In genomic region chr13:51778983-51779962, GRCm38 (mm10) we compare ENCODE assay signal across 15 mouse cellular contexts. TPM values are rescaled to one million over a fixed set of nuclear protein-coding genes. Genes with fewer than 3 reads are reported as not detected.
A peak's percentile ranks its signal among the peaks of the same experiment; 100 is the strongest.
DNase-seq lines count a peak whose midpoint lies in the region; ATAC-seq and TF ChIP-seq lines count a peak whose summit lies in the region.
"Had no signal": no experiment of that assay in that cellular context is flagged by ENCODE, and none has a peak within 500 bp of the region (broad histone marks: within the 10 kb centered on the region; RNA-seq: fewer than 3 reads in every experiment).

No protein-coding gene starts in this region.

- no peak overlapping the region for H3K4me3 ChIP-seq in heart, embryonic 11.5 days (ENCODE audit: low read depth, low read length)
- no peak overlapping the region for H3K4me3 ChIP-seq in layer of hippocampus, adult 2 months
- H3K4me3 ChIP-seq in forebrain, embryonic 16.5 days (replicated peaks; ENCODE audit: low read length) = no peak overlapping the region
- no peak overlapping the region for H3K4me3 ChIP-seq in hindbrain, embryonic 16.5 days (ENCODE audit: low read length)
- H3K4me3 ChIP-seq: embryonic facial prominence, embryonic 15.5 days; hindbrain, embryonic 15.5 days; limb, embryonic 12.5 days had no signal

- no peaks in the 10 kb centered on the region for H3K27me3 ChIP-seq in heart, embryonic 11.5 days (ENCODE audit: control insufficient read depth, insufficient read depth, low read length)
- H3K27me3 ChIP-seq in forebrain, embryonic 16.5 days (replicated peaks; ENCODE audit: control insufficient read depth, insufficient read depth, low read length) = no peaks in the 10 kb centered on the region
- H3K27me3 ChIP-seq in hindbrain, embryonic 16.5 days (replicated peaks; ENCODE audit: control insufficient read depth, insufficient read depth, low read length) = no peaks in the 10 kb centered on the region
- H3K27me3 ChIP-seq: embryonic facial prominence, embryonic 15.5 days; hindbrain, embryonic 15.5 days; limb, embryonic 12.5 days had no signal

- H3K4me1 ChIP-seq in heart, embryonic 11.5 days (ENCODE audit: control insufficient read depth, insufficient read depth, low read length) = peaks cover 29% of the 10 kb centered on the region
- peaks cover 37% of the 10 kb centered on the region for H3K4me1 ChIP-seq in forebrain, embryonic 16.5 days (replicated peaks; ENCODE audit: control insufficient read depth, insufficient read depth, low read length)
- peaks cover 25% of the 10 kb centered on the region for H3K4me1 ChIP-seq in hindbrain, embryonic 16.5 days (ENCODE audit: control insufficient read depth, insufficient read depth, low read depth, low read length)

- intact Hi-C loops in heart, postnatal 14 days (cut with DNase I) = loop anchor here (5.0 kb wide), 1 partner anchor 52 kb away; no protein-coding TSS in a partner anchor

- DNase-seq in heart, postnatal 14 days = no peak
- DNase-seq in layer of hippocampus, adult 2 months (ENCODE audit: low spot score in 2 of 2) = no peak
- DNase-seq in layer of hippocampus, postnatal 36 days = no peak
- peak; percentile 60 for DNase-seq in brain, adult 2 months (ENCODE audit: low read depth, low spot score)
- DNase-seq: adrenal gland, postnatal 10 days; cerebellum, adult 2 months; lung, postnatal 14 days had no signal

- H3K36me3 ChIP-seq in heart, embryonic 11.5 days (ENCODE audit: control insufficient read depth, insufficient read depth, low read length) = no peaks in the 10 kb centered on the region
- no peaks in the 10 kb centered on the region for H3K36me3 ChIP-seq in forebrain, embryonic 16.5 days (ENCODE audit: control insufficient read depth, insufficient read depth)
- no peaks in the 10 kb centered on the region for H3K36me3 ChIP-seq in hindbrain, embryonic 16.5 days (ENCODE audit: control insufficient read depth, insufficient read depth, low read length)
- H3K36me3 ChIP-seq: embryonic facial prominence, embryonic 15.5 days; hindbrain, embryonic 15.5 days; limb, embryonic 12.5 days had no signal

- no peak for ATAC-seq in heart, embryonic 11.5 days (replicated peaks; ENCODE audit: insufficient number of reproducible peaks, low FRiP score, low TSS enrichment)
- no peak for ATAC-seq in forebrain, embryonic 16.5 days
- ATAC-seq in hindbrain, embryonic 16.5 days = no peak
- ATAC-seq in erythroblast, adult 5-6 weeks (replicated peaks; ENCODE audit: low FRiP score, poor library complexity, severe bottlenecking) = no peak

- H3K27ac ChIP-seq in heart, embryonic 11.5 days (ENCODE audit: low read depth, low read length) = peak overlapping the region; percentile 79
- peak overlapping the region; percentile 94 for H3K27ac ChIP-seq in layer of hippocampus, adult 2 months
- H3K27ac ChIP-seq in forebrain, embryonic 16.5 days (ENCODE audit: low read length) = peak overlapping the region; percentile 74
- H3K27ac ChIP-seq in hindbrain, embryonic 16.5 days (ENCODE audit: low read depth, low read length) = no peak overlapping the region
- H3K27ac ChIP-seq: embryonic facial prominence, embryonic 15.5 days; limb, embryonic 12.5 days had no signal

- no peak overlapping the region for H3K9ac ChIP-seq in heart, embryonic 11.5 days (ENCODE audit: low read depth, low read length)
- H3K9ac ChIP-seq in forebrain, embryonic 16.5 days (replicated peaks; ENCODE audit: low read depth, low read length) = no peak overlapping the region
- no peak overlapping the region for H3K9ac ChIP-seq in hindbrain, embryonic 16.5 days (ENCODE audit: low read depth, low read length)
- H3K9ac ChIP-seq: embryonic facial prominence, embryonic 15.5 days; hindbrain, embryonic 15.5 days; limb, embryonic 12.5 days had no signal

- 66% methylated on average over 25 of the region's 25 CpGs for WGBS in heart, embryonic 11.5 days (ENCODE audit: insufficient replicate concordance)
- WGBS in forebrain, embryonic 16.5 days = 78% methylated on average over 25 of the region's 25 CpGs
- WGBS in hindbrain, embryonic 16.5 days = 78% methylated on average over 25 of the region's 25 CpGs

- H3K4me2 ChIP-seq in heart, embryonic 11.5 days = no peak overlapping the region
- H3K4me2 ChIP-seq in forebrain, embryonic 16.5 days (ENCODE audit: low read length) = no peak overlapping the region
- H3K4me2 ChIP-seq in hindbrain, embryonic 16.5 days (ENCODE audit: low read length) = no peak overlapping the region
- H3K4me2 ChIP-seq: embryonic facial prominence, embryonic 15.5 days; hindbrain, embryonic 15.5 days; limb, embryonic 12.5 days; midbrain, embryonic 11.5 days had no signal

- no peak for TF ChIP-seq CTCF in layer of hippocampus, adult 2 months (conservative IDR thresholded peaks at IDR 0.05)

- no peaks in the 10 kb centered on the region for H3K9me3 ChIP-seq in heart, embryonic 11.5 days (replicated peaks; ENCODE audit: control insufficient read depth, low read length)
- no peaks in the 10 kb centered on the region for H3K9me3 ChIP-seq in forebrain, embryonic 16.5 days (ENCODE audit: control insufficient read depth, low read length)
- no peaks in the 10 kb centered on the region for H3K9me3 ChIP-seq in hindbrain, embryonic 16.5 days (ENCODE audit: control insufficient read depth, low read length)
- H3K9me3 ChIP-seq: embryonic facial prominence, embryonic 15.5 days; hindbrain, embryonic 15.5 days; limb, embryonic 12.5 days had no signal

RNA-seq across cellular contexts. Expression of gene Sema4d, which starts 14.3 kb away (rescaled TPM):
- polyA plus RNA-seq in heart, embryonic 11.5 days (2014; fragmentation: Nextera tagmentation; extraction: Ambion mirVana) = 11.0 and 13.7 TPM in 2 replicates
- total RNA-seq in heart, postnatal 14 days (2021) = 10 to 100 TPM; 78.3 to 78.4 TPM
- 10 to 100 TPM; 76.3 to 83.9 TPM for total RNA-seq in layer of hippocampus, adult 2 months (2021)
- 100 to 1,000 TPM in 1 of 2 experiments, 10 to 100 TPM in 1; 96.5 to 108 TPM for total RNA-seq in layer of hippocampus, postnatal 36 days (2021)
- 20.8 and 24.6 TPM in 2 replicates for polyA plus RNA-seq in forebrain, embryonic 16.5 days (2015; fragmentation: Nextera tagmentation; extraction: Ambion mirVana)
- 14.3 and 17.9 TPM in 2 replicates for polyA plus RNA-seq in hindbrain, embryonic 16.5 days (2015; fragmentation: Nextera tagmentation; extraction: Ambion mirVana)
- 14.8 and 18.8 TPM in 2 replicates for total RNA-seq in erythroblast, adult 5-6 weeks (2015; ENCODE audit: low replicate concordance)
- total RNA-seq in erythroblast, adult 5-6 weeks (2017; ENCODE audit: low replicate concordance) = 6.5 and 7.1 TPM in 2 replicates
